Mouse (Mus musculus) liver, adult 2 months (tissue): ENCODE results near the gene Nr1h2.
A peak's percentile ranks its signal among the peaks of the same experiment; 100 is the strongest.

ENCODE experiments used
- CTCF ChIP-seq: fragments of 200-500 bp; IDR thresholded peaks from 2 replicates; pipeline ENCODE4 v1.5.1; 2011; ENCODE audit warnings: low read depth, low read length, control low read depth
- POLR2A ChIP-seq: fragments of 200-500 bp; IDR thresholded peaks from 2 replicates; pipeline ENCODE4 v1.6.1; 2011; ENCODE audit warnings: low read length, control low read depth; ENCODE audit not compliant: insufficient read depth; ENCODE audit errors: extremely low read depth

DNA sequence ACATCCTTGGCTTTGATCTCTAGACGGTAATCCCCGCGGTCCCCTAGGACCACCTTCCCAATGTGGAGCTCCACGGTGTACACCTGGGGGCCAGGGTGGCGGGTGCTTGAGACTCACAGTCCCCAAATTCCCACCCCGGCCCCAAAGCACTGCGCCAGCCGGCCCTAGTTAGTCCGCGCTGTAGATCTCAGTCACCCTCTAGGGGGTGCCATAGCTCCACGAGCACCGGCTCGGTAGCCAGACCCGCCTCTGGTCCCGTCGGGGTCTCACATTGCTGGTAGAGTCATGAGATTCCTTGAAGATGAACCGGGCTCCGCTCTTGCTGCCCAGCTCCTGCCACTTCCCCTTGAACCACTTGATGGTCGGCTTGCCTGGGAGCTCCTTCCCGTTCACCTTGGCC is 32.0 kb downstream of the Nr1h2 start:
- no peak for TF ChIP-seq POLR2A
- TF ChIP-seq CTCF = peak; percentile 80
